Mouse (Mus musculus): ENCODE results near the gene Col13a1. TPM values are rescaled to one million over a fixed set of nuclear protein-coding genes. Genes with fewer than 3 reads are reported as not detected.

The Col13a1 gene
- polyA plus RNA-seq, 1 experiment from 2014 or later: 3.2 TPM

- no peak for ATAC-seq (ENCODE audit: low read depth)
- Histone ChIP-seq H3K9ac (no peak overlapping the region), H3K4me3 (no peak overlapping the region), H3K9me3 (no peaks in the 10 kb centered on the region), H3K27ac (replicated peaks) (no peak overlapping the region), H3K4me2 (no peak overlapping the region), H3K27me3 (no peaks in the 10 kb centered on the region), H3K36me3 (no peaks in the 10 kb centered on the region), H3K4me1 (replicated peaks) (no peaks in the 10 kb centered on the region)
- 68% methylated on average over 1 of the region's 1 CpGs for WGBS
Measured at GRCm38 (mm10) chr10:61999766-62000165, 20.9 kb upstream of the Col13a1 start.

DNA sequence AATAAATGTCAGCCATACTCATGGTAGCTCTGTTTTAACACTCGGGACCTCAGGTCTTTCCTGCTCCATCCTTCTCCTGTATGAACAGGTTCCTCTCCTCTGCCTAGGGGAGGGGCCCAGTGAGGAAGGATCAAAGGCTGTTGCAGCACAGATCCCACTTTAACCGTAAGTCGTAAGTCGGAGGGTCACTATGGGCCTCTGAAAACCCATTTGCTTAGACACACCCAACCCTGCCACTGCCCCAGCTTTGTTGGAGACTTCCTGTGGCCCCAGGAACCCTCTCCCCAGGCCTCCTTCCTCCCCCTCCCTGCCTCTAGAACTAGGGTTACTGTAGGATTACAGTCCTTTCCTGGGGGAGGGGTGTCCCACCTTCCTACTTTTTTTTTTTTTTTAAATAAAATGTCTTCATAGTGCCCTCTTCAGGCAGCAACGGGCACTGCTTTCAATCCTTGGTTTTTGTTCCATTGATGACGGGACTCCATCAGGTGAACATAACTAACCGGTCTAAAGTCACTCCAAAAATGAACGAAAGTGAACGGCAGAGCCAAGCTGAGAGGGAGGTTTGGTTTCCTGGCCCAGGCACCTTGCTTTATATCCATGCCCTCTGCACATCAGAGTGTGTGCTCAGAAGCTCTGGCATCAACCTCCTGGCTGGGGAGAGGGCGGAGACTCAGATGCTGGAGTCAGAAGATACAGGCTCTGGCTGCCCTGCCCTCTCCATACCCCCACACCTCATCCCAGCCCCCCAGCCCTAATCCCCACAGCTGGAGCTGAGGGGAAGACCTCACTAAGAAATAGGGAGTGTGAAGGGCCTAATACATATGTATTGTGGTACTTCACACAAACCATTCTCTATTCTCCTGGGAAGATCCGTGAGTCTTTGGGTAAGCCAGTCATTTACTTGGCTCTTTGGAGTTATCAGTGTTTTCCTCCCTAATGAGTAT is 12.8 kb upstream of the Col13a1 start:
- H3K4me3 ChIP-seq: no peak overlapping the region
- H3K4me1 ChIP-seq (replicated peaks): no peaks in the 10 kb centered on the region
- no peaks in the 10 kb centered on the region for H3K9me3 ChIP-seq
- no peak overlapping the region for H3K27ac ChIP-seq (replicated peaks)
- H3K27me3 ChIP-seq: no peaks in the 10 kb centered on the region; the same call in 1 of the 2 replicates
- ATAC-seq (ENCODE audit: low read depth): no peak
- WGBS: 26% methylated on average over 11 of the region's 11 CpGs
- H3K9ac ChIP-seq: no peak overlapping the region
- no peak overlapping the region for H3K4me2 ChIP-seq
- no peaks in the 10 kb centered on the region for H3K36me3 ChIP-seq

DNA sequence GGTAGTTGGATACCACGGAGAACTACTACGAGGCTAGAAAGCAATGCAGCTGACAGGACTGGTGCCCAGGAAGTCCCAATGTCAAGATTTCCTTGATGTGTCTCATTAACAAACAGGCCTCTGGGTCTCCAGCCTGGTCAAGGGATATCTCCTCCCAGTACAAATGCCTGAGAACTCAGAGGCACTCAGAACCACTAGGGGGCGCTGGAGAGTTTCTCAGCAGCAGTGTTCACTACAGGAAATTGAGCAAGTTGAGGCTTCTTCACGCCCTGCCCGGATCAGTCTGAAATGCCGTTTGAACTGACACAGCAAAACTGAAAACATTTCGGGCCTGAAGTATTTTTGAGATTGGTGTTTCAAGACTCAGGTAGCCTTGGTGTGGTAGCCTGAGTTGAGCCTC is 1.5 kb upstream of the Col13a1 start:
- no peaks in the 10 kb centered on the region for H3K36me3 ChIP-seq
- H3K9ac ChIP-seq: no peak overlapping the region
- H3K4me2 ChIP-seq: no peak overlapping the region
- H3K4me3 ChIP-seq: no peak overlapping the region
- 0 out of 2 replicates have a peak, but pooled peaks cover 5% of the 10 kb centered on the region for H3K9me3 ChIP-seq
- peak; percentile 67; the same call in 1 of the 2 replicates for ATAC-seq (ENCODE audit: low read depth)
- H3K27me3 ChIP-seq: peaks cover 72% of the 10 kb centered on the region
- WGBS: 3% methylated on average over 7 of the region's 7 CpGs
- H3K4me1 ChIP-seq (replicated peaks): peaks cover 29% of the 10 kb centered on the region
- H3K27ac ChIP-seq (replicated peaks): no peak overlapping the region

DNA sequence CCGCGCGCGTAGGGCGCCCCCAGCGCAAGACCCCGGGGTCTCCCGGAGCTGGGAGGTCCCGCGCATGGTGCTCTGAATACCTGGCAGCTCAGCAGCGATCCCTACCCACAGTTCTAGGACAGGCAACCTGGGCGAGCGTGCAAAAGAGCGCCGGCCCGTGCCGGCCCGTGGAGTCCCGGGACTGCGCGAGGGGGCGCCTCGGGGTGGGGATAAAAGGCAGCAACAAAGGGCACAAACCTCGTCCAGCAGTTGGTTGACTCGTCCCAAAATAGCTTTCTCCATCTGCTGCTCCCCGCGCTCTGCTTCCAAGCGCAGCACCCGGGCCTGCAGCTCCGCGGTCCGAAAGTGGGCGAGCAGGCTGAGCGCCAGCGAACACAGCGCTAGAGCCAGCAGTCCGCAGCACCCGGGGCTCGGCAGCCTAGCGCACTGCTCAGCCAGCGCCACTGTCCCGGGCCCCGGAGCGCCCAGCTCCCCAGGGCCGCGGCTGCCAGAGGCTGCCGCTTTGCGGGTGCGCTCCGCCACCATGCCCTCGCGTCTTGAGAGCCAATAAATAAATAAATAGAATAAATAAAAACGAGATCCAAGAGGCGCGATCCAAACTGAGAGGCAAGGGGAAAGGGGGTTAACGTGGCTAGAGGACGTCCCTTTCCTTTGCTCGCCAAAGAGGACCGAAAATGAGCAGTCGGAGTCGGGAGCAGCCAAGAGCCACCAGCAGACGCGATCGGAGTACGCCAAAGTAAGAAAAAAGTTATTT is 619 bp downstream of the Col13a1 start:
- Histone ChIP-seq H3K4me2 (peak overlapping the region; percentile 68), H3K27me3 (peaks cover 79% of the 10 kb centered on the region), H3K4me1 (replicated peaks) (peaks cover 29% of the 10 kb centered on the region), H3K27ac (replicated peaks) (no peak overlapping the region), H3K4me3 (peak overlapping the region; percentile 41), H3K9me3 (no peaks in the 10 kb centered on the region), H3K9ac (peak overlapping the region; percentile 58), H3K36me3 (no peaks in the 10 kb centered on the region)
- under 1% methylated on average over 65 of the region's 65 CpGs for WGBS
- peak; percentile 52; the same call in 1 of the 2 replicates for ATAC-seq (ENCODE audit: low read depth)

GRCm38 (mm10) chr10:61977392-61978096 is 1.4 kb downstream of the Col13a1 start:
- no peak overlapping the region for H3K27ac ChIP-seq (replicated peaks)
- WGBS: 4% methylated on average over 18 of the region's 18 CpGs
- ATAC-seq (ENCODE audit: low read depth): no peak
- H3K27me3 ChIP-seq: peaks cover 77% of the 10 kb centered on the region
- H3K4me3 ChIP-seq: peak overlapping the region; percentile 41
- H3K9me3 ChIP-seq: no peaks in the 10 kb centered on the region
- H3K4me1 ChIP-seq (replicated peaks): peaks cover 29% of the 10 kb centered on the region
- H3K36me3 ChIP-seq: no peaks in the 10 kb centered on the region
- H3K9ac ChIP-seq: peak overlapping the region; percentile 58
- H3K4me2 ChIP-seq: peak overlapping the region; percentile 68

DNA sequence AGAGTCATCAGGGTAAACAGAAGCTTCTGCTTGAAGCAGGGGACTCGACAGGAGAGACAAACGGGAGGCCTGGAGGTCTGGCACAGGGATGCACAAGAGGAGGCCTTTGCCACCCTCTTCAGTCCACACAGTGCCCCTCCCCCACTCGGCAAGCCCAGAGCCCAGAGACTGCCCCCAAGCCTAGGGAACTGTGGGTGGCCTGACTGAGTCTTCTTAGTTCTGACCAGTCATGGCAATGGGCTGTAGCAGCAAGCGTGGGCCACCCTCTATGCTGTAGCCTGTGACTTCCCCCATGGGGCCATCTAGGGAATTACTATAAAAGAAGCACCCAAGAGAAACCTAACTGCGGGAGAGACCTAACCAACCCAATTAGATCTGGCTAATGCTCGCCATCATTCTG is 1.9 kb downstream of the Col13a1 start:
- no peak for ATAC-seq (ENCODE audit: low read depth)
- H3K27me3 ChIP-seq: peaks cover 73% of the 10 kb centered on the region
- H3K9ac ChIP-seq: no peak overlapping the region
- H3K4me3 ChIP-seq: peak overlapping the region; percentile 41; the same call in 1 of the 2 replicates
- no peak overlapping the region for H3K27ac ChIP-seq (replicated peaks)
- H3K36me3 ChIP-seq: no peaks in the 10 kb centered on the region
- peaks cover 34% of the 10 kb centered on the region for H3K4me1 ChIP-seq (replicated peaks)
- peak overlapping the region; percentile 68 for H3K4me2 ChIP-seq
- 15% methylated on average over 6 of the region's 6 CpGs for WGBS
- H3K9me3 ChIP-seq: no peaks in the 10 kb centered on the region

- no peak overlapping the region for H3K4me2 ChIP-seq
- ATAC-seq (ENCODE audit: low read depth): no peak
Measured at GRCm38 (mm10) chr10:61974581-61974980, 4.3 kb downstream of the Col13a1 start.

GRCm38 (mm10) chr10:61972041-61972440 is 6.9 kb downstream of the Col13a1 start:
- H3K9me3 ChIP-seq: no peaks in the 10 kb centered on the region
- H3K36me3 ChIP-seq: no peaks in the 10 kb centered on the region
- no peak overlapping the region for H3K9ac ChIP-seq
- peaks cover 23% of the 10 kb centered on the region for H3K27me3 ChIP-seq
- H3K4me1 ChIP-seq (replicated peaks): peaks cover 8% of the 10 kb centered on the region
- WGBS: 12% methylated on average over 4 of the region's 4 CpGs
- H3K27ac ChIP-seq (replicated peaks): no peak overlapping the region
- H3K4me3 ChIP-seq: no peak overlapping the region
- H3K4me2 ChIP-seq: no peak overlapping the region
- 0 out of 2 replicates have a peak, but pooled peaks have one; percentile 48 for ATAC-seq (ENCODE audit: low read depth)

More at GRCm38 (mm10) chr10:61974581-61974980, 4.3 kb downstream of the Col13a1 start:
- Histone ChIP-seq H3K36me3 (no peaks in the 10 kb centered on the region), H3K4me1 (replicated peaks) (peaks cover 31% of the 10 kb centered on the region), H3K27ac (replicated peaks) (no peak overlapping the region), H3K9ac (no peak overlapping the region), H3K9me3 (no peaks in the 10 kb centered on the region), H3K4me3 (no peak overlapping the region), H3K27me3 (peaks cover 49% of the 10 kb centered on the region)
- WGBS: 78% methylated on average over 2 of the region's 2 CpGs

GRCm38 (mm10) chr10:61968003-61968553 is 10.8 kb downstream of the Col13a1 start:
- H3K36me3 ChIP-seq: no peaks in the 10 kb centered on the region
- H3K27ac ChIP-seq (replicated peaks): no peak overlapping the region
- no peaks in the 10 kb centered on the region for H3K9me3 ChIP-seq
- ATAC-seq (ENCODE audit: low read depth): no peak
- no peak overlapping the region for H3K9ac ChIP-seq
- peaks cover 17% of the 10 kb centered on the region for H3K4me1 ChIP-seq (replicated peaks)
- H3K4me2 ChIP-seq: no peak overlapping the region
- H3K27me3 ChIP-seq: no peaks in the 10 kb centered on the region
- 84% methylated on average over 7 of the region's 7 CpGs for WGBS
- no peak overlapping the region for H3K4me3 ChIP-seq

GRCm38 (mm10) chr10:61967207-61967606 is 11.7 kb downstream of the Col13a1 start:
- H3K27ac ChIP-seq (replicated peaks): no peak overlapping the region
- H3K27me3 ChIP-seq: no peaks in the 10 kb centered on the region
- 71% methylated on average over 3 of the region's 3 CpGs for WGBS
- no peak overlapping the region for H3K9ac ChIP-seq
- H3K9me3 ChIP-seq: no peaks in the 10 kb centered on the region
- H3K4me3 ChIP-seq: no peak overlapping the region
- peaks cover 15% of the 10 kb centered on the region for H3K4me1 ChIP-seq (replicated peaks)
- ATAC-seq (ENCODE audit: low read depth): no peak
- no peak overlapping the region for H3K4me2 ChIP-seq
- no peaks in the 10 kb centered on the region for H3K36me3 ChIP-seq

GRCm38 (mm10) chr10:61965386-61965841 is 13.5 kb downstream of the Col13a1 start:
- WGBS: 14% methylated on average over 7 of the region's 7 CpGs
- Histone ChIP-seq H3K36me3 (no peaks in the 10 kb centered on the region), H3K27ac (replicated peaks) (no peak overlapping the region), H3K9ac (no peak overlapping the region), H3K9me3 (no peaks in the 10 kb centered on the region), H3K4me1 (replicated peaks) (peaks cover 9% of the 10 kb centered on the region), H3K4me3 (no peak overlapping the region), H3K4me2 (no peak overlapping the region), H3K27me3 (no peaks in the 10 kb centered on the region)
- no peak for ATAC-seq (ENCODE audit: low read depth)
